In the genomic region with DNA sequence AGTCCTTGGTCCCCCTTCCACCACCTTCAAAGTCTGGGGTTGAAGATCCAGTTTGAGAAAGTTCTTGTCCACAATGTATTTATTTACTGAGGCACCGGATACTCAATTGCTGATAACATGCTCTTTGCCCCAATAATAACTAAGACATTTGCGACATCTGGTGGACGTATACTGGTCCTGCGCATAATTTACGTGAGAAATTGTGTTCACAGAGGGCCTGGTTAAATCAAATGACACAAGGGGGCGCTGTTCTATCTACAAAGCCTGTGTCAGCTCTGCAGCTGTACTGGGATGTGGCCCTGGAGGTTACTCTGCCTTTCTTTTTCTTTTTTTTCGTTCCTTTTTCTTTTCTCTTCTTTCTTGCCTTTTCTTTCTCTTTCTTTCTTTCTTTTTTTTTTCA, we compare ENCODE assay signal across 9 mouse cellular contexts. TPM values are rescaled to one million over a fixed set of nuclear protein-coding genes. Genes with fewer than 3 reads are reported as not detected.
DNase-seq lines count a peak whose midpoint lies in the region; ATAC-seq and TF ChIP-seq lines count a peak whose summit lies in the region.
"Had no signal": no experiment of that assay in that cellular context is flagged by ENCODE, and none has a peak within 500 bp of the region (broad histone marks: within the 10 kb centered on the region; RNA-seq: fewer than 3 reads in every experiment).

No protein-coding gene starts in this region.

- DNase-seq in hindbrain, embryonic 10.5 days (ENCODE audit: low spot score), result peak; percentile 79
- peak; percentile 30 for DNase-seq in cerebellum, adult 11-12 months
- DNase-seq in forebrain, postnatal 0 days, result peak; percentile 95
- peak; percentile 97 for DNase-seq in hindbrain, postnatal 0 days (ENCODE audit: low spot score)
- peak; percentile 40 to 87 for DNase-seq in left cerebral cortex, adult 9 months (ENCODE audit: low spot score in 2 of 2)
- peak; percentile 18 to 70 for DNase-seq in spleen, postnatal 10 days (ENCODE audit: low spot score in 2 of 2)

- no peaks in the 10 kb centered on the region for H3K9me3 ChIP-seq in hindbrain, embryonic 10.5 days
- H3K9me3 ChIP-seq in hindbrain, embryonic 13.5 days, result no peaks in the 10 kb centered on the region
- H3K9me3 ChIP-seq in forebrain, postnatal 0 days (ENCODE audit: low read length), result no peaks in the 10 kb centered on the region
- no peaks in the 10 kb centered on the region for H3K9me3 ChIP-seq in hindbrain, postnatal 0 days (ENCODE audit: low read length)
- no peaks in the 10 kb centered on the region for H3K9me3 ChIP-seq in midbrain, embryonic 13.5 days
- H3K9me3 ChIP-seq: stomach, embryonic 15.5 days had no signal

- H3K27me3 ChIP-seq in hindbrain, embryonic 10.5 days (ENCODE audit: insufficient read depth, poor library complexity, severe bottlenecking), result no peaks in the 10 kb centered on the region
- 0 out of 2 replicates have a peak, but pooled peaks cover 6% of the 10 kb centered on the region for H3K27me3 ChIP-seq in hindbrain, embryonic 13.5 days
- no peaks in the 10 kb centered on the region for H3K27me3 ChIP-seq in forebrain, postnatal 0 days (ENCODE audit: insufficient read depth, low read length)
- H3K27me3 ChIP-seq in hindbrain, postnatal 0 days (ENCODE audit: insufficient read depth, low read length), result no peaks in the 10 kb centered on the region
- 0 out of 2 replicates have a peak, but pooled peaks cover 3% of the 10 kb centered on the region for H3K27me3 ChIP-seq in midbrain, embryonic 13.5 days
- H3K27me3 ChIP-seq: stomach, embryonic 15.5 days had no signal

- ATAC-seq in hindbrain, embryonic 13.5 days (ENCODE audit: low FRiP score), result no peak
- peak; percentile 80 for ATAC-seq in forebrain, postnatal 0 days
- peak; percentile 81 for ATAC-seq in hindbrain, postnatal 0 days
- ATAC-seq in midbrain, embryonic 13.5 days, result 0 out of 2 replicates have a peak, but pooled peaks have one; percentile 54

- H3K9ac ChIP-seq in hindbrain, embryonic 13.5 days, result no peak overlapping the region
- H3K9ac ChIP-seq in forebrain, postnatal 0 days, result no peak overlapping the region
- H3K9ac ChIP-seq in hindbrain, postnatal 0 days (replicated peaks; ENCODE audit: low read length), result no peak overlapping the region
- H3K9ac ChIP-seq in midbrain, embryonic 13.5 days (replicated peaks), result no peak overlapping the region
- H3K9ac ChIP-seq: stomach, embryonic 15.5 days had no signal

- H3K4me1 ChIP-seq in hindbrain, embryonic 10.5 days (replicated peaks), result peaks cover 6% of the 10 kb centered on the region; the same call in 1 of the 2 replicates
- peaks cover 7% of the 10 kb centered on the region for H3K4me1 ChIP-seq in hindbrain, embryonic 13.5 days (replicated peaks)
- H3K4me1 ChIP-seq in forebrain, postnatal 0 days (ENCODE audit: insufficient read depth), result peaks cover 9% of the 10 kb centered on the region; the same call in 1 of the 2 replicates
- H3K4me1 ChIP-seq in hindbrain, postnatal 0 days (ENCODE audit: insufficient read depth, low read length), result no peaks in the 10 kb centered on the region
- H3K4me1 ChIP-seq in midbrain, embryonic 13.5 days (replicated peaks), result peaks cover 11% of the 10 kb centered on the region
- H3K4me1 ChIP-seq: stomach, embryonic 15.5 days had no signal

- H3K36me3 ChIP-seq in hindbrain, embryonic 10.5 days, result no peaks in the 10 kb centered on the region
- peaks cover 1% of the 10 kb centered on the region for H3K36me3 ChIP-seq in hindbrain, embryonic 13.5 days
- no peaks in the 10 kb centered on the region for H3K36me3 ChIP-seq in forebrain, postnatal 0 days (ENCODE audit: insufficient read depth)
- H3K36me3 ChIP-seq in hindbrain, postnatal 0 days (ENCODE audit: insufficient read depth, low read length), result no peaks in the 10 kb centered on the region
- H3K36me3 ChIP-seq in midbrain, embryonic 13.5 days, result no peaks in the 10 kb centered on the region
- H3K36me3 ChIP-seq: stomach, embryonic 15.5 days had no signal

- peak; percentile 98 for TF ChIP-seq CTCF in forebrain, postnatal 0 days (IDR thresholded peaks at IDR 0.05; ENCODE audit: low read depth)
- TF ChIP-seq CTCF in hindbrain, postnatal 0 days (IDR thresholded peaks at IDR 0.05; ENCODE audit: low read depth), result peak; percentile 97

- no peak overlapping the region for H3K4me2 ChIP-seq in hindbrain, embryonic 13.5 days
- H3K4me2 ChIP-seq in forebrain, postnatal 0 days (ENCODE audit: low read depth), result no peak overlapping the region
- no peak overlapping the region for H3K4me2 ChIP-seq in hindbrain, postnatal 0 days (ENCODE audit: low read depth, low read length)
- H3K4me2 ChIP-seq in midbrain, embryonic 13.5 days (replicated peaks), result no peak overlapping the region
- H3K4me2 ChIP-seq: stomach, embryonic 15.5 days had no signal

- WGBS in hindbrain, embryonic 10.5 days, result 11% methylated on average over 7 of the region's 7 CpGs
- 9% methylated on average over 7 of the region's 7 CpGs for WGBS in hindbrain, embryonic 13.5 days
- WGBS in forebrain, postnatal 0 days, result 8% methylated on average over 7 of the region's 7 CpGs
- WGBS in hindbrain, postnatal 0 days, result 9% methylated on average over 7 of the region's 7 CpGs
- WGBS in midbrain, embryonic 13.5 days, result 7% methylated on average over 7 of the region's 7 CpGs

- no peak overlapping the region for H3K27ac ChIP-seq in hindbrain, embryonic 10.5 days
- no peak overlapping the region for H3K27ac ChIP-seq in hindbrain, embryonic 13.5 days
- no peak overlapping the region for H3K27ac ChIP-seq in forebrain, postnatal 0 days (ENCODE audit: low read depth, low read length)
- H3K27ac ChIP-seq in hindbrain, postnatal 0 days, result no peak overlapping the region
- no peak overlapping the region for H3K27ac ChIP-seq in midbrain, embryonic 13.5 days
- H3K27ac ChIP-seq: stomach, embryonic 15.5 days had no signal

- H3K4me3 ChIP-seq in hindbrain, embryonic 10.5 days, result no peak overlapping the region
- no peak overlapping the region for H3K4me3 ChIP-seq in hindbrain, embryonic 13.5 days
- no peak overlapping the region for H3K4me3 ChIP-seq in forebrain, postnatal 0 days (ENCODE audit: low read depth, low read length)
- H3K4me3 ChIP-seq in hindbrain, postnatal 0 days (ENCODE audit: low read length), result no peak overlapping the region
- no peak overlapping the region for H3K4me3 ChIP-seq in midbrain, embryonic 13.5 days (replicated peaks)
- H3K4me3 ChIP-seq: stomach, embryonic 15.5 days had no signal

RNA-seq across cellular contexts. Expression of gene Cdca7l, which starts 39.2 kb away (rescaled TPM):
- polyA plus RNA-seq in hindbrain, embryonic 10.5 days (2016; fragmentation: Nextera tagmentation; extraction: Ambion mirVana), result 32.3 and 48.3 TPM in 2 replicates
- polyA plus RNA-seq in hindbrain, embryonic 13.5 days (2015; fragmentation: Nextera tagmentation; extraction: Ambion mirVana), result 4.6 and 5.8 TPM in 2 replicates
- 2.1 and 4.7 TPM in 2 replicates for total RNA-seq in forebrain, postnatal 0 days (2014; rRNA removed)
- 2.7 and 4.2 TPM in 2 replicates for polyA plus RNA-seq in forebrain, postnatal 0 days (2015; fragmentation: Nextera tagmentation; extraction: Ambion mirVana)
- 4.4 and 4.6 TPM in 2 replicates for total RNA-seq in hindbrain, postnatal 0 days (2014; rRNA removed)
- 5.5 and 5.9 TPM in 2 replicates for polyA plus RNA-seq in hindbrain, postnatal 0 days (2015; fragmentation: Nextera tagmentation; extraction: Ambion mirVana)
- 8.6 and 9.7 TPM in 2 replicates for polyA plus RNA-seq in midbrain, embryonic 13.5 days (2015; fragmentation: Nextera tagmentation; extraction: Ambion mirVana)

Comparison
In these comparisons a context has a peak if more than half of its experiments do, and no peak if none do; other contexts are left out.
1. DNase-seq: peak in every context shown above with its lines; median percentile 97 in hindbrain, postnatal 0 days; 95 in forebrain, postnatal 0 days; 79 in hindbrain, embryonic 10.5 days; 64 in left cerebral cortex, adult 9 months; 44 in spleen, postnatal 10 days; 30 in cerebellum, adult 11-12 months.